In genomic region chr4:118429215-118429895, GRCm38 (mm10) we compare ENCODE assay signal across 8 mouse cellular contexts. TPM values are rescaled to one million over a fixed set of nuclear protein-coding genes. Genes with fewer than 3 reads are reported as not detected.
DNase-seq lines count a peak whose midpoint lies in the region; ATAC-seq lines count a peak whose summit lies in the region.

No protein-coding gene starts in this region.

- H3K4me3 ChIP-seq in intestine, embryonic 15.5 days (replicated peaks) = peak overlapping the region; percentile 89
- H3K4me3 ChIP-seq in liver, embryonic 15.5 days (replicated peaks) = peak overlapping the region; percentile 75

- peaks cover 35% of the 10 kb centered on the region for H3K36me3 ChIP-seq in intestine, embryonic 15.5 days
- H3K36me3 ChIP-seq in liver, embryonic 15.5 days (replicated peaks) = peaks cover 49% of the 10 kb centered on the region

- DNase-seq in urinary bladder, adult 18-20 months (ENCODE audit: low spot score in 2 of 2) = peak; percentile 68 to 74
- DNase-seq in urinary bladder, postnatal 10 days (ENCODE audit: low spot score) = no peak
- DNase-seq in yolk sac, embryonic 10.5 days (ENCODE audit: low spot score) = peak; percentile 64
- DNase-seq in gastrocnemius, postnatal 14 days = no peak
- no peak for DNase-seq in adrenal gland, postnatal 14 days

- no peaks in the 10 kb centered on the region for H3K27me3 ChIP-seq in intestine, embryonic 15.5 days (replicated peaks)
- H3K27me3 ChIP-seq in liver, embryonic 15.5 days = no peaks in the 10 kb centered on the region

- ATAC-seq in intestine, embryonic 15.5 days = peak; percentile 26; the same call in 1 of the 2 replicates
- no peak for ATAC-seq in liver, embryonic 15.5 days (ENCODE audit: insufficient read depth)
- no peak for ATAC-seq in megakaryocyte-erythroid progenitor cell, adult 5-6 weeks (replicated peaks; ENCODE audit: low FRiP score, low TSS enrichment, poor library complexity, severe bottlenecking)

- intact Hi-C loops in gastrocnemius, postnatal 14 days (cut with DNase I; ENCODE audit: low total_unique reads) = no loop called here

- H3K27ac ChIP-seq in intestine, embryonic 15.5 days = peak overlapping the region; percentile 93
- peak overlapping the region; percentile 91 for H3K27ac ChIP-seq in liver, embryonic 15.5 days (replicated peaks)

- H3K9ac ChIP-seq in intestine, embryonic 15.5 days = peak overlapping the region; percentile 34
- peak overlapping the region; percentile 90 for H3K9ac ChIP-seq in liver, embryonic 15.5 days

- 48% methylated on average over 7 of the region's 7 CpGs for WGBS in intestine, embryonic 15.5 days
- WGBS in liver, embryonic 15.5 days (ENCODE audit: insufficient replicate concordance) = 17% methylated on average over 7 of the region's 7 CpGs

- peaks cover 36% of the 10 kb centered on the region for H3K4me1 ChIP-seq in intestine, embryonic 15.5 days (replicated peaks)
- H3K4me1 ChIP-seq in liver, embryonic 15.5 days (replicated peaks) = peaks cover 98% of the 10 kb centered on the region

- H3K4me2 ChIP-seq in intestine, embryonic 15.5 days (replicated peaks) = peak overlapping the region; percentile 85
- peak overlapping the region; percentile 97 for H3K4me2 ChIP-seq in liver, embryonic 15.5 days

- H3K9me3 ChIP-seq in intestine, embryonic 15.5 days = no peaks in the 10 kb centered on the region
- no peaks in the 10 kb centered on the region for H3K9me3 ChIP-seq in liver, embryonic 15.5 days (replicated peaks)

RNA-seq across cellular contexts. Expression of gene Elovl1, which starts 1.5 kb away (rescaled TPM):
- 178 and 197 TPM in 2 replicates for polyA plus RNA-seq in intestine, embryonic 15.5 days (2015; fragmentation: Nextera tagmentation; extraction: Ambion mirVana)
- polyA plus RNA-seq in liver, embryonic 15.5 days (2015; fragmentation: Nextera tagmentation; extraction: Ambion mirVana) = 83.4 and 93.5 TPM in 2 replicates
- total RNA-seq in gastrocnemius, postnatal 14 days (2021) = 10 to 100 TPM; 13.9 to 18.8 TPM
- 66.4 and 75.4 TPM in 2 replicates for total RNA-seq in adrenal gland, postnatal 14 days (2021)
- total RNA-seq in megakaryocyte-erythroid progenitor cell, adult 5-6 weeks (2014; fragmentation: Nextera tagmentation) = 118 and 128 TPM in 2 replicates
- 62.4 and 72.5 TPM in 2 replicates for total RNA-seq in megakaryocyte-erythroid progenitor cell, adult 5-6 weeks (2017)

RNA-seq across cellular contexts. Expression of gene Cdc20, which starts 7.8 kb away (rescaled TPM):
- polyA plus RNA-seq in intestine, embryonic 15.5 days (2015; fragmentation: Nextera tagmentation; extraction: Ambion mirVana) = 223 and 226 TPM in 2 replicates
- polyA plus RNA-seq in liver, embryonic 15.5 days (2015; fragmentation: Nextera tagmentation; extraction: Ambion mirVana) = 170 and 187 TPM in 2 replicates
- total RNA-seq in gastrocnemius, postnatal 14 days (2021) = 1 to 10 TPM; 4.7 to 6.0 TPM
- 24.5 and 25.0 TPM in 2 replicates for total RNA-seq in adrenal gland, postnatal 14 days (2021)
- 88.4 and 106 TPM in 2 replicates for total RNA-seq in megakaryocyte-erythroid progenitor cell, adult 5-6 weeks (2014; fragmentation: Nextera tagmentation)
- total RNA-seq in megakaryocyte-erythroid progenitor cell, adult 5-6 weeks (2017) = 63.2 and 101 TPM in 2 replicates

RNA-seq across cellular contexts. Expression of gene Med8, which starts 20.2 kb away (rescaled TPM):
- 102 and 103 TPM in 2 replicates for polyA plus RNA-seq in intestine, embryonic 15.5 days (2015; fragmentation: Nextera tagmentation; extraction: Ambion mirVana)
- 65.5 and 73.5 TPM in 2 replicates for polyA plus RNA-seq in liver, embryonic 15.5 days (2015; fragmentation: Nextera tagmentation; extraction: Ambion mirVana)
- total RNA-seq in gastrocnemius, postnatal 14 days (2021) = 10 to 100 TPM; 37.6 to 38.3 TPM
- 65.7 and 67.9 TPM in 2 replicates for total RNA-seq in adrenal gland, postnatal 14 days (2021)
- 91.0 and 111 TPM in 2 replicates for total RNA-seq in megakaryocyte-erythroid progenitor cell, adult 5-6 weeks (2014; fragmentation: Nextera tagmentation)
- total RNA-seq in megakaryocyte-erythroid progenitor cell, adult 5-6 weeks (2017) = 70.2 and 96.7 TPM in 2 replicates

RNA-seq across cellular contexts. Expression of gene Szt2, which starts 20.3 kb away (rescaled TPM):
- 4.4 and 5.1 TPM in 2 replicates for polyA plus RNA-seq in intestine, embryonic 15.5 days (2015; fragmentation: Nextera tagmentation; extraction: Ambion mirVana)
- polyA plus RNA-seq in liver, embryonic 15.5 days (2015; fragmentation: Nextera tagmentation; extraction: Ambion mirVana) = 2.4 and 2.5 TPM in 2 replicates
- total RNA-seq in gastrocnemius, postnatal 14 days (2021) = 1 to 10 TPM; 5.6 to 7.1 TPM
- total RNA-seq in adrenal gland, postnatal 14 days (2021) = 18.3 and 22.5 TPM in 2 replicates
- total RNA-seq in megakaryocyte-erythroid progenitor cell, adult 5-6 weeks (2014; fragmentation: Nextera tagmentation) = 26.4 and 29.1 TPM in 2 replicates
- total RNA-seq in megakaryocyte-erythroid progenitor cell, adult 5-6 weeks (2017) = 4.3 and 17.6 TPM in 2 replicates

RNA-seq across cellular contexts. Expression of gene Mpl, which starts 28.0 kb away (rescaled TPM):
- 0.30 and 0.31 TPM in 2 replicates for polyA plus RNA-seq in intestine, embryonic 15.5 days (2015; fragmentation: Nextera tagmentation; extraction: Ambion mirVana)
- 6.3 and 7.3 TPM in 2 replicates for polyA plus RNA-seq in liver, embryonic 15.5 days (2015; fragmentation: Nextera tagmentation; extraction: Ambion mirVana)
- total RNA-seq in gastrocnemius, postnatal 14 days (2021) = not detected
- total RNA-seq in adrenal gland, postnatal 14 days (2021) = 0.15 and 0.41 TPM in 2 replicates
- total RNA-seq in megakaryocyte-erythroid progenitor cell, adult 5-6 weeks (2014; fragmentation: Nextera tagmentation) = 2.3 and 5.7 TPM in 2 replicates
- 0.47 and 1.7 TPM in 2 replicates for total RNA-seq in megakaryocyte-erythroid progenitor cell, adult 5-6 weeks (2017)

Comparison
In these comparisons a context has a peak if more than half of its experiments do, and no peak if none do; other contexts are left out.
1. DNase-seq: peak in urinary bladder, adult 18-20 months (2 of 2) and yolk sac, embryonic 10.5 days (single experiment); none in urinary bladder, postnatal 10 days (single experiment), gastrocnemius, postnatal 14 days (single experiment) and adrenal gland, postnatal 14 days (single experiment).